Mouse (Mus musculus): ENCODE measurements around the gene Fyn.

GRCm38 (mm10) chr10:39514916-39515315, 146.3 kb downstream of the Fyn start:
- no peak for TF ChIP-seq CTCF (IDR thresholded peaks at IDR 0.05; ENCODE audit: extremely low read depth, insufficient read depth, low read length)
- TF ChIP-seq POLR2A (IDR thresholded peaks at IDR 0.05; ENCODE audit: extremely low read depth, insufficient read depth, low read length): no peak

Measured in cortical plate, adult 2 months (tissue).